Mouse (Mus musculus) heart, embryonic 15.5 days (tissue): ENCODE results near the gene Kcnj5. TPM values are rescaled to one million over a fixed set of nuclear protein-coding genes. Genes with fewer than 3 reads are reported as not detected.

Experiments used
- ATAC-seq: fragments of 200-750 bp; cut with Nextera tagmentation; replicated peaks from 2 replicates; pipeline ENCODE4 v1.8.0; 2017; ENCODE audit warnings: low read depth, moderate TSS enrichment; ENCODE audit not compliant: insufficient number of reproducible peaks, insufficient read depth, low FRiP score
- H3K27ac ChIP-seq: fragments of 300-500 bp; sonication (generic); 2 replicates; pipeline ENCODE4 v1.5.1; 2015; ENCODE audit warnings: mild to moderate bottlenecking, inconsistent platforms
- H3K27me3 ChIP-seq: fragments of 300-500 bp; sonication (generic); 2 replicates; pipeline ENCODE4 v1.6.1; 2015; ENCODE audit warnings: inconsistent platforms
- H3K36me3 ChIP-seq: fragments of 300-500 bp; sonication (generic); 2 replicates; pipeline ENCODE4 v1.6.1; 2015; ENCODE audit warnings: mild to moderate bottlenecking, inconsistent platforms
- H3K4me1 ChIP-seq: fragments of 300-500 bp; sonication (generic); replicated peaks from 2 replicates; pipeline ENCODE4 v1.6.1; 2015; ENCODE audit warnings: inconsistent platforms
- H3K4me2 ChIP-seq: fragments of 300-500 bp; sonication (generic); 2 replicates; pipeline ENCODE4 v1.6.1; 2015; ENCODE audit warnings: inconsistent platforms, mild to moderate bottlenecking, moderate library complexity
- H3K4me3 ChIP-seq: fragments of 300-500 bp; sonication (generic); 2 replicates; pipeline ENCODE4 v1.5.1; 2015; ENCODE audit warnings: mild to moderate bottlenecking, inconsistent platforms
- H3K9ac ChIP-seq: fragments of 300-500 bp; sonication (generic); 2 replicates; pipeline ENCODE4 v1.6.1; 2015; ENCODE audit warnings: mild to moderate bottlenecking, inconsistent platforms
- H3K9me3 ChIP-seq: fragments of 300-500 bp; sonication (generic); replicated peaks from 2 replicates; pipeline ENCODE4 v1.6.1; 2016; ENCODE audit warnings: inconsistent platforms
- WGBS: fragments of 180-500 bp; shearing (Covaris S2); methylation state at CpG from one replicate; pipeline ENCODE4 v1.1.7; 2015; ENCODE audit warnings: mixed read lengths; 5-methylcytosine and 5-hydroxymethylcytosine counted together
- polyA plus RNA-seq: library from polyadenylated mRNA; unstranded; fragments of >200 nt; fragmentation: Nextera tagmentation; extraction: Ambion mirVana; gene quantifications from 2 replicates; pipeline ENCODE4 v1.2.1, GENCODE M21; 2015

The Kcnj5 gene
- polyA plus RNA-seq, 1 experiment from 2014 or later: 25.5 TPM

- Histone ChIP-seq H3K36me3 (no peaks in the 10 kb centered on the region), H3K27ac (no peak overlapping the region), H3K27me3 (no peaks in the 10 kb centered on the region), H3K9ac (no peak overlapping the region), H3K9me3 (no peaks in the 10 kb centered on the region), H3K4me1 (no peaks in the 10 kb centered on the region), H3K4me2 (no peak overlapping the region), H3K4me3 (no peak overlapping the region)
- ATAC-seq: no peak; the same call in 1 of the 2 replicates
- 18% methylated on average over 5 of the region's 5 CpGs for WGBS
These were observed 72.2 kb downstream of the Kcnj5 start for GRCm38 (mm10) chr9:32271896-32272444.

Other genes with a start within 250 kb of the Kcnj5 start
- gene Arhgap32, start 228.2 kb downstream of the Kcnj5 start, polyA plus RNA-seq: 2.6 and 4.0 TPM in 2 replicates
- 0.08 TPM in 1 of 2 replicates, not detected in the other for gene Kcnj1, start 28.1 kb upstream of the Kcnj5 start, polyA plus RNA-seq
- 20.6 and 21.8 TPM in 2 replicates for gene Fli1, start 198.5 kb upstream of the Kcnj5 start, polyA plus RNA-seq